Mouse (Mus musculus) stomach, postnatal 0 days (tissue): ENCODE measurements at regions not wholly inside any gene's neighbourhood (a gene's known extent, or its start where the extent isn't known, plus 50 kb on each side); places are given as distances from the start of the nearest gene placed in this dataset.

Experiments used
- ATAC-seq: fragments of 200-750 bp; cut with Nextera tagmentation; 2 replicates; pipeline ENCODE4 v1.8.0; 2017; ENCODE audit not compliant: low FRiP score, low TSS enrichment
- DNase-seq: peaks from one replicate; pipeline ENCODE4 v3.0.0-alpha.2; 2016; ENCODE audit warnings: low spot score
- H3K27ac ChIP-seq: fragments of 300-500 bp; sonication (generic); replicated peaks from 2 replicates; pipeline ENCODE4 v1.5.1; 2014; ENCODE audit warnings: mild to moderate bottlenecking, control low read depth
- H3K27me3 ChIP-seq: fragments of 300-500 bp; sonication (generic); 2 replicates; pipeline ENCODE4 v1.6.1; 2014; ENCODE audit warnings: low read length; ENCODE audit not compliant: control insufficient read depth, insufficient read depth
- H3K36me3 ChIP-seq: fragments of 300-500 bp; sonication (generic); 2 replicates; pipeline ENCODE4 v1.6.1; 2014; ENCODE audit warnings: low read length, mixed read lengths; ENCODE audit not compliant: control insufficient read depth, insufficient read depth
- H3K4me1 ChIP-seq: fragments of 300-500 bp; sonication (generic); replicated peaks from 2 replicates; pipeline ENCODE4 v1.6.1; 2014; ENCODE audit warnings: antibody characterized with exemption; ENCODE audit not compliant: control insufficient read depth, insufficient read depth
- H3K4me2 ChIP-seq: fragments of 300-500 bp; sonication (generic); replicated peaks from 2 replicates; pipeline ENCODE4 v1.6.1; 2014; ENCODE audit warnings: low read depth, mild to moderate bottlenecking, control low read depth, moderate library complexity
- H3K4me3 ChIP-seq: fragments of 300-500 bp; sonication (generic); 2 replicates; pipeline ENCODE4 v1.5.1; 2014; ENCODE audit warnings: low read depth, low read length, control low read depth
- H3K9ac ChIP-seq: fragments of 300-500 bp; sonication (generic); 2 replicates; pipeline ENCODE4 v1.6.1; 2014; ENCODE audit warnings: mild to moderate bottlenecking, low read length, control low read depth, mixed read lengths
- H3K9me3 ChIP-seq: fragments of 300-500 bp; sonication (generic); 2 replicates; pipeline ENCODE4 v1.6.1; 2016; ENCODE audit warnings: low read length; ENCODE audit not compliant: control insufficient read depth
- CTCF ChIP-seq: IDR thresholded peaks from 2 replicates; pipeline ENCODE4 v1.5.1; 2016; ENCODE audit warnings: antibody characterized with exemption, low read depth, mild to moderate bottlenecking, moderate library complexity
- EP300 ChIP-seq: optimal IDR thresholded peaks from 2 replicates; pipeline ENCODE3; 2016; ENCODE audit warnings: antibody characterized with exemption
- WGBS: fragments of 180-500 bp; shearing (Covaris S2); extraction: QIAGEN DNeasy Blood & Tissue Kit; methylation state at CpG from one replicate; pipeline ENCODE4 v1.1.7; 2014; 5-methylcytosine and 5-hydroxymethylcytosine counted together

DNA sequence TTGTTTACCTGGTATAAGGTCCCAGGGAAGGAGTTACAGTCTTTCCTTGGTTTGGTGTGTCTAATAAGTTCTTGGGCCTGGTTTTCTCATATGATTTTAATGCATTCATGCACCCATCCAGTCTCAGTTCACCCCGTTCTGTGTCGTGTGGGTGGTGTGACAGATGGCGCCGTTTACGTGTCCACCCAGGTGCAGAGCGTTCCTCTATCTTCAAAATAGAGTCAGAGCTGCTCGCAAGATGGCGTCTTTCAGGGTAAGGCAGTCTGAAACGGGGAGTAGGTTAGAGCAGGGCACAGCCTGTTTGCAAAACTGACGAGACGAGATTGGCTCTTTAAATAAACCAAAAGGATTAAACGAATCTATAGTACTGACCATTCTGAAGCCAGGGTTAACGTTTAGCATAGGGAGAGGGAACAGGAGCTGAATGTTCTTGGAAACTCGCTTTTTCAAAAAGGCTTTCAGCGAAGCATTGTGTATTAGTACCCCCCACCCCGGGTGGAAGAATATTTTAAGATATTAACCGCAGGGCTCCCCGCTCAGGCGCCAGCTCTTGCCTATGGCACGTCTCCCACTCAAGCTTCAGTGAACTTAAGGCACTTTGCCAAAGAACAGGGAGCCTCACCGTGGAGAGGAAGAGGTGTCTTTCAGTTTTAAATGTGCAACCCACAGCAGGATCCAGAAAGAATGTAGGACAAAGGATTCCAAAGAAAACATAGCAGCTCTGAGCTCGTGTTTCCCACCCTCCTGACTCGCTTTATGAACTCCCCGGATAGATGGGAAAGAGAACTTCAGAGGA, 241.7 kb upstream of the Pfn2 start:
- no peaks in the 10 kb centered on the region for H3K9me3 ChIP-seq
- no peaks in the 10 kb centered on the region for H3K27me3 ChIP-seq
- H3K9ac ChIP-seq = no peak overlapping the region
- H3K4me3 ChIP-seq = no peak overlapping the region
- ATAC-seq (no peak), DNase-seq (no peak)
- H3K36me3 ChIP-seq = no peaks in the 10 kb centered on the region
- no peak overlapping the region for H3K27ac ChIP-seq
- TF ChIP-seq CTCF = no peak
- TF ChIP-seq EP300 = no peak
- H3K4me2 ChIP-seq = no peak overlapping the region
- no peaks in the 10 kb centered on the region for H3K4me1 ChIP-seq
- 70% methylated on average over 24 of the region's 24 CpGs for WGBS

DNA sequence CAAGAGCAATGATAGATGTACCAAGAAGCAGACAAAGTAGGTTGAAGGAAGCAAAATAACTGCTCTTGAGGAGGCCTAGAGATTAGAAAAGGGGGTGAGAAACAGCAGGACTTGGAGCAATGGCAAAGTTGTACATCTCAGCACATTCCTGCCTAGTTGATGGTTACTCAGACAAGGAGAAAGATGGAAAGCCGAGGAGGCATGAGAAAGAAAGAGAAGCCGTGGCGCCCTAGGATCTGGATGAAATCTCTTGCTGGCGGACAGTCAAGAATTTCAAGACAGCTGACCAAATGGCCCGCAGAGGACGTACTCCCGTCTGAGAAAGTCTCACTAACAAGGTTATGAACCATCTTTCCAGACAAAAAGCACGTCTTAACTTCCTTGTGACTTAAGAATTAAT, 242.5 kb upstream of the Pfn2 start:
- DNase-seq (no peak), ATAC-seq (no peak)
- H3K27me3 ChIP-seq = no peaks in the 10 kb centered on the region
- TF ChIP-seq CTCF = no peak
- TF ChIP-seq EP300 = no peak
- no peaks in the 10 kb centered on the region for H3K9me3 ChIP-seq
- no peaks in the 10 kb centered on the region for H3K36me3 ChIP-seq
- no peaks in the 10 kb centered on the region for H3K4me1 ChIP-seq
- 59% methylated on average over 8 of the region's 8 CpGs for WGBS
- no peak overlapping the region for H3K9ac ChIP-seq
- no peak overlapping the region for H3K27ac ChIP-seq
- H3K4me2 ChIP-seq = no peak overlapping the region
- H3K4me3 ChIP-seq = no peak overlapping the region

DNA sequence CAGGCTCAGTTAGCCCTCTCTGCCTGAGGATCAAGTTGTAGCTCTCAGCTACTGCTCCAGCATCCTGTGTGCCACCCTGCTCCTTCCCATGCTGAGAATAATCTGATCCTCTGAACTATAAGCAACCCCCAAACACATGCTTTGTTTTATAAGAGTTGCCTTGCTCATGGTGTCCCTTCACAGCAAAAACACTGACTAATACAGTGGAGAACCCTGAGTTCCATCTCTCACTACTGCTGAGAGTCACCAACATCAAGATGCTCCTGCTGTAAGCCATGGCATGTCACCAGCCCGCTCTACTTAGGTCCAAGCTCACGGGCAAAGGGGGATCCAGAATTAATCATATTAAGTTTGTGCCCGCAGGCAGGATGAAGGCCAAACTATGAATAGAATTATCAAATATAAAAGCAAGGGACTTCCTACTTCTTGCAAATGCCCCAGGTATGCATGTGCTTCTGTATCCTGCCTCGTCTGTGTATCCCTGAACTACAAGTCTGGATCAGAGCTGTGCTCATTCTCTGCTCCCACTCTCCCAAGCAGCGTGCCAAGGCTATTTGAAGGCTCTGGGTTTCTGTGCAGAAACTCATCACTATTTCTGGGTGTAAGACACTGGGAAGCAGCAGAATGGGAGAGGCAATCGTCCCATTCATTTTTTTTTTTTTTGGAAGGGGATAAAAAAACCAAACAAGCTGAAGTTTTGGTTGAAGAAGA, 243.7 kb upstream of the Pfn2 start:
- H3K9me3 ChIP-seq = no peaks in the 10 kb centered on the region

DNA sequence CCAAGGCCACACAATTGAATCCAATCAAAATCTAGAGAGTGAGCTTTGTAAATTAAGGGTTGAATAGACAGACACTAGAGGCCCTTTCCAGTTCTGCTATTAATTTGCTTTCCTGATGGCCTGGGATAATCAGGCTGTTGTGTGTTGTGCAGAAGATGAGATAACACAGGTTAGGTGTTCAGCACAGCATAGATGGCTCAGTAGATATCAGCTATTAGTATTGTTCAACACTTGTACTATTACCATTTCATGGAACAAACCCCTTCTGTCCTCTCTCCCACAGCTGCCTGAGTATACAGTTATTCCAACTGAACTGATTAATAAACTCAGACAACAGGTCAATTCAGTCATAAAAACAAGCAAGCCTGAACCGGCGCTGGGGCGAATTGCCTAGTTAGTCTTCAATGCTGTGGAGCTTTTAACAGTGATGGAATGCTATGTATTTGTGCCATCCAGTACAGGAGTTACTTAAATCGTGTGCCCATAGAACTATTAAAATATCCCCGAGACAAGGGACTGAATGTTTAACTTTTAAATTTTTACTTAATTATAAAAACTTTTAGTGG, 263.1 kb upstream of the Pfn2 start:
- H3K9me3 ChIP-seq = no peaks in the 10 kb centered on the region
- H3K27ac ChIP-seq = no peak overlapping the region
- no peak overlapping the region for H3K4me2 ChIP-seq
- no peaks in the 10 kb centered on the region for H3K4me1 ChIP-seq
- 79% methylated on average over 5 of the region's 5 CpGs for WGBS
- H3K4me3 ChIP-seq = no peak overlapping the region
- ATAC-seq (no peak), DNase-seq (no peak)
- H3K36me3 ChIP-seq = no peaks in the 10 kb centered on the region
- no peak for TF ChIP-seq EP300
- TF ChIP-seq CTCF = no peak
- H3K27me3 ChIP-seq = no peaks in the 10 kb centered on the region
- no peak overlapping the region for H3K9ac ChIP-seq

More for the DNA sequence above, 243.7 kb upstream of the Pfn2 start:
- WGBS = 82% methylated on average over 6 of the region's 6 CpGs
- no peak overlapping the region for H3K4me2 ChIP-seq
- H3K4me3 ChIP-seq = no peak overlapping the region
- ATAC-seq (no peak), DNase-seq (no peak)
- no peaks in the 10 kb centered on the region for H3K4me1 ChIP-seq
- H3K36me3 ChIP-seq = no peaks in the 10 kb centered on the region
- no peak for TF ChIP-seq EP300
- TF ChIP-seq CTCF = no peak
- no peaks in the 10 kb centered on the region for H3K27me3 ChIP-seq
- no peak overlapping the region for H3K9ac ChIP-seq
- no peak overlapping the region for H3K27ac ChIP-seq

DNA sequence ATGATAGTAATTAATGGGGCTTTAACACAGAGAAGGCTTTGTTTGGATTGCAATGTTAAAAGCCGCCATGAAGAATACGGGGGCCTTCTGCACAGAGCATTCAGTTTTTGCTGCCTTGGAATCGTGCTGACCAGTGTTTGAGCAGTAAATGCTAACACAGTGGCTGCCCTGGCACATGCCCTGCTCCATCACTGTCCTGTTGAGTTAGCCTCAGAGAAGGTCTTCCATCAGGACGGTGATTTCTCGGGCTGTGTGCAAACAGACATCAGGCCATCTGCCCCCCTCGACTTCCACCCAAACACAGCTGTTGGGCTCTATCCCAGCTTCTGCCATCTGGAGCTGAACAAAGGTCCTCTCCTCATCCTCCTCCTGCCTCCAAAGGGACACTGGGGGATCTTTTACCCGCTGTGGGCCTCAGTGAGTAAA, 264.6 kb upstream of the Pfn2 start:
- H3K4me1 ChIP-seq = no peaks in the 10 kb centered on the region
- H3K9ac ChIP-seq = no peak overlapping the region
- no peaks in the 10 kb centered on the region for H3K9me3 ChIP-seq
- no peak for ATAC-seq
- H3K4me3 ChIP-seq = no peak overlapping the region
- WGBS = 32% methylated on average over 7 of the region's 7 CpGs
- H3K27ac ChIP-seq = no peak overlapping the region
- no peaks in the 10 kb centered on the region for H3K36me3 ChIP-seq
- TF ChIP-seq EP300 (no peak), CTCF (no peak)
- H3K27me3 ChIP-seq = no peaks in the 10 kb centered on the region
- no peak overlapping the region for H3K4me2 ChIP-seq
- DNase-seq = no peak

DNA sequence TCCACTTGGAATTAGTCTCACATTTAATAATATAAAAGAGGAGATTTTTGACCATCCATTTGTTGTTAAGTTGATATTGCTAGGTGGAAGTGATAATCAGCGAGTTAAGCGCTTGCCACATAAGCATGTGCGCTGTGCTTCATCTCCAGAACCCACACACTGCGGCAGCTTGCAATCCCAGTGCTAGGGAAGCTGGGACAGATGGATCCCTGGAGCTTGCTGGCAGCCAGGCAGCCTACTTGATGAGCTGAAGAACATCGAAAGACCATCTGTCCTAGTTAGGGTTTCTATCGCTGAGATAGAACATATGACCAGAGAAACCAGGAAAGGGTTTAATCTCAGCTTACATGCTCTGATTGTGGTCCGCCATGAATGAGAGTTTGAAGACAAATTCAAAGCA, 266.1 kb upstream of the Pfn2 start:
- H3K36me3 ChIP-seq = no peaks in the 10 kb centered on the region

More for the DNA sequence above, 266.1 kb upstream of the Pfn2 start:
- DNase-seq = no peak
- H3K9ac ChIP-seq = no peak overlapping the region
- no peak overlapping the region for H3K4me2 ChIP-seq
- no peak overlapping the region for H3K4me3 ChIP-seq
- H3K4me1 ChIP-seq = no peaks in the 10 kb centered on the region
- no peak overlapping the region for H3K27ac ChIP-seq
- H3K27me3 ChIP-seq = no peaks in the 10 kb centered on the region
- ATAC-seq = no peak
- WGBS = 95% methylated on average over 7 of the region's 7 CpGs
- H3K9me3 ChIP-seq = no peaks in the 10 kb centered on the region
- no peak for TF ChIP-seq EP300
- no peak for TF ChIP-seq CTCF
